In the genomic region with DNA sequence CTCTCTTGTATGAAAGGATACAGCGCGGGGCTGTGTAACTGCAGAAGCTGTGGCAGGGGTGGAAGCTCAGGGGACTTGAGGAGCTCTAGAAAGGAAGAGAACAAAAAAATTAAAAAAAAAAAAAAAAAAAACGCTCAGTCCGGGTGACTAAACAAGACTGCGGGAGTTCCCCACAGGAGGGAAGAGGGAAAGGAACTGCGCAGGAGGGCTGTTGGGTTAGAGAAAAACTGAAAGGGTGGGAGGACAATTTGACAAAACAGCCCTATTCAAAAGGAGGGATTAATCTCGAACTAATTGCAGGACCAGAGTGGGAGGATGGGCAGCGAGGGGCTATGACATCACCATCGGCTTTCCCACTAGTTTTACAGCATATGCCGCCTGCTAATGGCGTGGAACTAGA, we compare ENCODE assay signal across 12 mouse cellular contexts. TPM values are rescaled to one million over a fixed set of nuclear protein-coding genes. Genes with fewer than 3 reads are reported as not detected.
A peak's percentile ranks its signal among the peaks of the same experiment; 100 is the strongest.
DNase-seq lines count a peak whose midpoint lies in the region; ATAC-seq and TF ChIP-seq lines count a peak whose summit lies in the region.
"Had no signal": no experiment of that assay in that cellular context is flagged by ENCODE, and none has a peak within 500 bp of the region (broad histone marks: within the 10 kb centered on the region; RNA-seq: fewer than 3 reads in every experiment).

No protein-coding gene starts in this region.

- no peak; the same call in 1 of the 2 replicates for TF ChIP-seq RAD21 in CH12.LX (IDR thresholded peaks at IDR 0.05; ENCODE audit: low read depth, low read length)

- no peak overlapping the region for H3K27ac ChIP-seq in CH12.LX (ENCODE audit: insufficient read depth, low read depth)
- no peak overlapping the region for H3K27ac ChIP-seq in midbrain, embryonic 15.5 days
- no peak overlapping the region for H3K27ac ChIP-seq in kidney, embryonic 16.5 days (ENCODE audit: low read length)
- H3K27ac ChIP-seq: layer of hippocampus, adult 2 months had no signal

- peak overlapping the region; percentile 62; the same call in 1 of the 2 replicates for H3K4me2 ChIP-seq in CH12.LX (ENCODE audit: insufficient read depth, low read depth, poor library complexity, severe bottlenecking)
- H3K4me2 ChIP-seq in midbrain, embryonic 15.5 days, result peak overlapping the region; percentile 36
- no peak overlapping the region for H3K4me2 ChIP-seq in kidney, embryonic 16.5 days (replicated peaks; ENCODE audit: low read depth, low read length)
- H3K4me2 ChIP-seq: liver, embryonic 11.5 days had no signal

- no peak overlapping the region for H3K4me3 ChIP-seq in CH12.LX (replicated peaks in 1 of 3; ENCODE audit: low read depth in 2 of 3, low read length in 2 of 3, poor library complexity in 1 of 3)
- H3K4me3 ChIP-seq in midbrain, embryonic 15.5 days, result no peak overlapping the region
- no peak overlapping the region for H3K4me3 ChIP-seq in kidney, embryonic 16.5 days (ENCODE audit: low read length)
- H3K4me3 ChIP-seq: layer of hippocampus, adult 2 months had no signal

- H3K36me3 ChIP-seq in CH12.LX (replicated peaks in 1 of 2; ENCODE audit: control insufficient read depth in 1 of 2, insufficient read depth in 1 of 2, low read length in 1 of 2), result no peaks in the 10 kb centered on the region
- H3K36me3 ChIP-seq in midbrain, embryonic 15.5 days (replicated peaks), result no peaks in the 10 kb centered on the region
- no peaks in the 10 kb centered on the region for H3K36me3 ChIP-seq in kidney, embryonic 16.5 days (ENCODE audit: insufficient read depth, low read length)

- H3K79me2 ChIP-seq in CH12.LX (replicated peaks; ENCODE audit: control insufficient read depth, extremely low read depth, insufficient read depth, poor library complexity, severe bottlenecking), result no peaks in the 10 kb centered on the region

- peak; percentile 63 for TF ChIP-seq EP300 in CH12.LX (IDR thresholded peaks at IDR 0.05; ENCODE audit: low read length)

- H3K4me1 ChIP-seq in CH12.LX (ENCODE audit: control insufficient read depth in 1 of 2, insufficient read depth in 2 of 2), result peaks cover 7 to 59% of the 10 kb centered on the region in 2 experiments
- H3K4me1 ChIP-seq in midbrain, embryonic 15.5 days, result no peaks in the 10 kb centered on the region
- H3K4me1 ChIP-seq in kidney, embryonic 16.5 days (ENCODE audit: insufficient read depth, low read length), result no peaks in the 10 kb centered on the region

- peak; percentile 16; the same call in 1 of the 2 replicates for ATAC-seq in granulocyte monocyte progenitor cell, adult 5-6 weeks (replicated peaks; ENCODE audit: poor library complexity, severe bottlenecking)
- ATAC-seq in midbrain, embryonic 15.5 days (replicated peaks), result no peak
- ATAC-seq in kidney, embryonic 16.5 days (ENCODE audit: low FRiP score, low TSS enrichment), result no peak

- peak; percentile 68 for DNase-seq in CH12.LX (ENCODE audit: extremely low read depth)
- DNase-seq in brain, embryonic 14.5 days (ENCODE audit: low read depth), result peak; percentile 73
- DNase-seq in thymus, postnatal 25 days, result no peak
- DNase-seq in left cerebral cortex, postnatal 25 days (ENCODE audit: low spot score in 2 of 2), result no peak
- DNase-seq: lung, postnatal 4 days; right cerebral cortex, postnatal 4 days; thymus, adult 2 months had no signal

- no peak overlapping the region for H3K9ac ChIP-seq in CH12.LX (ENCODE audit: insufficient read depth, low read depth)
- no peak overlapping the region for H3K9ac ChIP-seq in midbrain, embryonic 15.5 days
- H3K9ac ChIP-seq in kidney, embryonic 16.5 days (replicated peaks; ENCODE audit: low read length), result no peak overlapping the region

- no peak for TF ChIP-seq CTCF in CH12.LX (conservative IDR thresholded peaks at IDR 0.05 in 1 of 2, IDR thresholded peaks at IDR 0.05 in 1 of 2; ENCODE audit: low read depth in 2 of 2, low read length in 2 of 2)
- no peak for TF ChIP-seq CTCF in brain, embryonic 14.5 days (IDR thresholded peaks at IDR 0.05; ENCODE audit: borderline replicate concordance, extremely low read depth, insufficient read depth, insufficient read length)

- no peak for TF ChIP-seq POLR2A in CH12.LX (IDR thresholded peaks at IDR 0.05; ENCODE audit: low read depth, low read length)
- TF ChIP-seq POLR2A in brain, embryonic 14.5 days (IDR thresholded peaks at IDR 0.05; ENCODE audit: borderline replicate concordance, extremely low read depth, insufficient read depth, insufficient read length, poor library complexity, severe bottlenecking), result no peak

- H3K9me3 ChIP-seq in CH12.LX (replicated peaks; ENCODE audit: low read length), result peaks cover 5% of the 10 kb centered on the region
- H3K9me3 ChIP-seq in midbrain, embryonic 15.5 days, result no peaks in the 10 kb centered on the region
- peaks cover 6% of the 10 kb centered on the region for H3K9me3 ChIP-seq in kidney, embryonic 16.5 days (ENCODE audit: low read length)

- dilution Hi-C loops in CH12.LX (cut with MboI; ENCODE audit: extremely low pct_ligation_motif_present, extremely low pct_unique_long_range_greater_than_20kb, low sequenced_read_pairs), result no loop called here

- in situ Hi-C loops in CH12.LX (cut with MboI; ENCODE audit: low pct_ligation_motif_present, low pct_unique_long_range_greater_than_20kb, low sequenced_read_pairs), result no loop called here

- H3K27me3 ChIP-seq in CH12.LX (replicated peaks), result no peaks in the 10 kb centered on the region
- H3K27me3 ChIP-seq in midbrain, embryonic 15.5 days (replicated peaks), result no peaks in the 10 kb centered on the region
- H3K27me3 ChIP-seq in kidney, embryonic 16.5 days (ENCODE audit: insufficient read depth, low read length), result no peaks in the 10 kb centered on the region

- intact Hi-C loops in left cerebral cortex, postnatal 25 days (cut with DNase I), result no loop called here

- 18% methylated on average over 9 of the region's 11 CpGs for whole genome bisulfite sequencing in midbrain, embryonic 15.5 days
- WGBS in kidney, embryonic 16.5 days, result 42% methylated on average over 11 of the region's 11 CpGs

TF ChIP-seq in CH12.LX, 34 proteins besides CTCF, POLR2A, EP300 and RAD21 (continues in another document):
- TF ChIP-seq E2F4 (IDR thresholded peaks at IDR 0.05; ENCODE audit: insufficient replicate concordance, low read depth, low read length) (no peak), GABPA (IDR thresholded peaks at IDR 0.05; ENCODE audit: insufficient replicate concordance, low read depth, low read length) (no peak), ELF1 (IDR thresholded peaks at IDR 0.05; ENCODE audit: low read depth, low read length) (no peak), TBP (conservative IDR thresholded peaks at IDR 0.05; ENCODE audit: low read depth, low read length) (no peak), JUN (IDR thresholded peaks at IDR 0.05; ENCODE audit: insufficient read depth, low read depth, low read length) (no peak), MXI1 (IDR thresholded peaks at IDR 0.05; ENCODE audit: low read depth, low read length) (no peak), ZC3H11A (IDR thresholded peaks at IDR 0.05; ENCODE audit: low read depth, low read length) (no peak), BHLHE40 (IDR thresholded peaks at IDR 0.05; ENCODE audit: low read depth, low read length) (peak; percentile 54), MAFK (IDR thresholded peaks at IDR 0.05; ENCODE audit: insufficient replicate concordance, low read length) (no peak), NRF1 (IDR thresholded peaks at IDR 0.05; ENCODE audit: low read depth, low read length) (peak; percentile 36; the same call in 1 of the 2 replicates), UBTF (IDR thresholded peaks at IDR 0.05; ENCODE audit: low read depth, low read length) (no peak), MAZ (IDR thresholded peaks at IDR 0.05; ENCODE audit: low read depth, low read length) (no peak), ZMIZ1 (IDR thresholded peaks at IDR 0.05; ENCODE audit: low read depth, low read length) (no peak), RCOR1 (conservative IDR thresholded peaks at IDR 0.05; ENCODE audit: low read depth, low read length) (peak; percentile 64), USF1 (IDR thresholded peaks at IDR 0.05; ENCODE audit: low read depth, low read length) (no peak), PAX5 (IDR thresholded peaks at IDR 0.05; ENCODE audit: low read length) (no peak), ZKSCAN1 (IDR thresholded peaks at IDR 0.05; ENCODE audit: borderline replicate concordance, low read depth, low read length) (no peak)

RNA-seq across cellular contexts. Expression of gene Nutf2-ps1, which starts 21.0 kb away (rescaled TPM):
- 50.8 and 51.3 TPM in 2 replicates for total RNA-seq in CH12.LX (2012; rRNA removed)
- 195 and 220 TPM in 2 replicates for total RNA-seq in CH12.LX (2014; rRNA removed)
- 366 and 509 TPM in 2 replicates for polyA plus RNA-seq in CH12.LX (2012; ENCODE audit: insufficient read length, low read depth)
- 51.5 and 58.1 TPM in 2 replicates for polyA plus RNA-seq in brain, embryonic 14.5 days (2012; rRNA removed)
- total RNA-seq in granulocyte monocyte progenitor cell, adult 5-6 weeks (2014; fragmentation: Nextera tagmentation), result 56.0 and 61.3 TPM in 2 replicates
- 142 and 145 TPM in 2 replicates for total RNA-seq in granulocyte monocyte progenitor cell, adult 5-6 weeks (2017)
- 219 and 237 TPM in 2 replicates for polyA plus RNA-seq in midbrain, embryonic 15.5 days (2015; fragmentation: Nextera tagmentation; extraction: Ambion mirVana)
- total RNA-seq in left cerebral cortex, postnatal 25 days (2021), result 10 to 100 TPM; 42.7 to 54.4 TPM
- 395 and 457 TPM in 2 replicates for polyA plus RNA-seq in kidney, embryonic 16.5 days (2015; fragmentation: Nextera tagmentation; extraction: Ambion mirVana)

RNA-seq across cellular contexts. Expression of gene Smc3, which starts 32.3 kb away (rescaled TPM):
- total RNA-seq in CH12.LX (2012; rRNA removed) (45.7 and 54.0 TPM in 2 replicates), CH12.LX (2014; rRNA removed) (56.0 and 62.1 TPM in 2 replicates)
- 75.2 and 76.3 TPM in 2 replicates for polyA plus RNA-seq in CH12.LX (2012; ENCODE audit: insufficient read length, low read depth)
- 28.8 and 42.8 TPM in 2 replicates for polyA plus RNA-seq in brain, embryonic 14.5 days (2012; rRNA removed)
- 82.0 and 87.6 TPM in 2 replicates for total RNA-seq in granulocyte monocyte progenitor cell, adult 5-6 weeks (2014; fragmentation: Nextera tagmentation)
- 135 and 145 TPM in 2 replicates for total RNA-seq in granulocyte monocyte progenitor cell, adult 5-6 weeks (2017)
- 60.0 and 61.1 TPM in 2 replicates for polyA plus RNA-seq in midbrain, embryonic 15.5 days (2015; fragmentation: Nextera tagmentation; extraction: Ambion mirVana)
- total RNA-seq in left cerebral cortex, postnatal 25 days (2021), result 10 to 100 TPM; 35.0 to 37.1 TPM
- 68.3 and 70.7 TPM in 2 replicates for polyA plus RNA-seq in kidney, embryonic 16.5 days (2015; fragmentation: Nextera tagmentation; extraction: Ambion mirVana)

RNA-seq across cellular contexts. Expression of gene Dusp5, which starts 39.0 kb away (rescaled TPM):
- total RNA-seq in CH12.LX (2012; rRNA removed) (10.6 and 10.9 TPM in 2 replicates), CH12.LX (2014; rRNA removed) (13.2 and 15.2 TPM in 2 replicates)
- polyA plus RNA-seq in CH12.LX (2012; ENCODE audit: insufficient read length, low read depth), result 13.8 and 18.2 TPM in 2 replicates
- polyA plus RNA-seq in brain, embryonic 14.5 days (2012; rRNA removed), result 2.3 and 2.5 TPM in 2 replicates
- 1.5 and 4.0 TPM in 2 replicates for total RNA-seq in granulocyte monocyte progenitor cell, adult 5-6 weeks (2014; fragmentation: Nextera tagmentation)
- 4.2 TPM in 2 replicates for total RNA-seq in granulocyte monocyte progenitor cell, adult 5-6 weeks (2017)
- 2.7 and 3.7 TPM in 2 replicates for polyA plus RNA-seq in midbrain, embryonic 15.5 days (2015; fragmentation: Nextera tagmentation; extraction: Ambion mirVana)
- total RNA-seq in left cerebral cortex, postnatal 25 days (2021), result 10 to 100 TPM in 1 of 2 experiments, 1 to 10 TPM in 1; 9.9 to 11.7 TPM
- polyA plus RNA-seq in kidney, embryonic 16.5 days (2015; fragmentation: Nextera tagmentation; extraction: Ambion mirVana), result 9.6 and 9.7 TPM in 2 replicates

Comparison
In these comparisons a context has a peak if more than half of its experiments do, and no peak if none do; other contexts are left out.
1. DNase-seq: peak in CH12.LX (single experiment) and brain, embryonic 14.5 days (single experiment); none in thymus, postnatal 25 days (single experiment) and left cerebral cortex, postnatal 25 days (0 of 2).